In genomic region chr10:128802956-128803355, GRCm38 (mm10) we compare ENCODE assay signal across 9 mouse cellular contexts. TPM values are rescaled to one million over a fixed set of nuclear protein-coding genes. Genes with fewer than 3 reads are reported as not detected.
A peak's percentile ranks its signal among the peaks of the same experiment; 100 is the strongest.
DNase-seq lines count a peak whose midpoint lies in the region; ATAC-seq and TF ChIP-seq lines count a peak whose summit lies in the region.
"Had no signal": no experiment of that assay in that cellular context is flagged by ENCODE, and none has a peak within 500 bp of the region (broad histone marks: within the 10 kb centered on the region; RNA-seq: fewer than 3 reads in every experiment).

No protein-coding gene starts in this region.

- ATAC-seq in liver, postnatal 0 days, result no peak
- ATAC-seq: activated CD4-positive, CD25-positive, alpha-beta regulatory T cell, adult 4 months had no signal

- TF ChIP-seq EP300 in heart, adult 2 months (IDR thresholded peaks at IDR 0.05; ENCODE audit: insufficient read depth, low read depth, low read length), result no peak
- TF ChIP-seq EP300 in liver, postnatal 0 days (IDR thresholded peaks at IDR 0.05; ENCODE audit: low read depth), result no peak

- H3K9ac ChIP-seq in heart, adult 2 months (ENCODE audit: low read depth, low read length), result no peak overlapping the region
- H3K9ac ChIP-seq in liver, postnatal 0 days (replicated peaks), result 0 out of 2 replicates have a peak overlapping the region, but pooled peaks have one; percentile 3

- TF ChIP-seq CTCF in heart, adult 2 months (IDR thresholded peaks at IDR 0.05), result no peak
- TF ChIP-seq CTCF in C2C12 (IDR thresholded peaks at IDR 0.05; ENCODE audit: control insufficient read depth, insufficient read depth, insufficient read length), result no peak
- no peak for TF ChIP-seq CTCF in liver, postnatal 0 days (IDR thresholded peaks at IDR 0.05; ENCODE audit: low read depth)

- H3K36me3 ChIP-seq in heart, adult 2 months (ENCODE audit: control insufficient read depth, insufficient read depth, low read length), result peaks cover 15% of the 10 kb centered on the region
- H3K36me3 ChIP-seq in C2C12 (ENCODE audit: control insufficient read depth, insufficient read depth), result peaks cover 35% of the 10 kb centered on the region
- peaks cover 49% of the 10 kb centered on the region for H3K36me3 ChIP-seq in hindbrain, embryonic 10.5 days
- H3K36me3 ChIP-seq in liver, postnatal 0 days (replicated peaks; ENCODE audit: insufficient read depth, low read length), result 0 out of 2 replicates have a peak, but pooled peaks cover 9% of the 10 kb centered on the region

- peak overlapping the region; percentile 91 for H3K27ac ChIP-seq in heart, adult 2 months
- peak overlapping the region; percentile 62; the same call in 1 of the 2 replicates for H3K27ac ChIP-seq in hindbrain, embryonic 10.5 days
- no peak overlapping the region; the same call in 1 of the 2 replicates for H3K27ac ChIP-seq in liver, postnatal 0 days (ENCODE audit: low read depth)

- H3K79me3 ChIP-seq in C2C12 (ENCODE audit: low read depth), result peaks cover 26% of the 10 kb centered on the region

- H3K9me3 ChIP-seq in hindbrain, embryonic 10.5 days, result no peaks in the 10 kb centered on the region
- no peaks in the 10 kb centered on the region for H3K9me3 ChIP-seq in liver, postnatal 0 days (ENCODE audit: low read length)

- H3K27me3 ChIP-seq in heart, adult 2 months (ENCODE audit: control insufficient read depth, insufficient read depth, low read length), result no peaks in the 10 kb centered on the region
- no peaks in the 10 kb centered on the region for H3K27me3 ChIP-seq in C2C12 (ENCODE audit: control insufficient read depth, insufficient read depth, insufficient read length)
- H3K27me3 ChIP-seq in hindbrain, embryonic 10.5 days (ENCODE audit: insufficient read depth, poor library complexity, severe bottlenecking), result no peaks in the 10 kb centered on the region
- H3K27me3 ChIP-seq in liver, postnatal 0 days (ENCODE audit: insufficient read depth, low read length), result no peaks in the 10 kb centered on the region

- DNase-seq in heart, adult 2 months, result no peak
- no peak for DNase-seq in heart, postnatal 25 days (ENCODE audit: low spot score)
- DNase-seq in hindbrain, embryonic 10.5 days (ENCODE audit: low spot score), result no peak
- DNase-seq in liver, postnatal 0 days, result no peak
- no peak for DNase-seq in B cell, adult 2 months
- DNase-seq in kidney, postnatal 36 days, result no peak
- no peak for DNase-seq in urinary bladder, adult 18-20 months (ENCODE audit: low spot score in 2 of 2)

- no peak for TF ChIP-seq POLR2A in heart, adult 2 months (IDR thresholded peaks at IDR 0.05; ENCODE audit: insufficient read depth, low read depth, low read length)

- WGBS in heart, adult 2 months, result 55% methylated on average over 4 of the region's 4 CpGs
- 65% methylated on average over 4 of the region's 4 CpGs for WGBS in hindbrain, embryonic 10.5 days
- WGBS in liver, postnatal 0 days (ENCODE audit: insufficient replicate concordance), result 64% methylated on average over 4 of the region's 4 CpGs

- H3K4me3 ChIP-seq in heart, adult 2 months, result peak overlapping the region; percentile 82
- H3K4me3 ChIP-seq in C2C12 (ENCODE audit: insufficient read depth, poor library complexity, severe bottlenecking), result peak overlapping the region; percentile 86
- H3K4me3 ChIP-seq in hindbrain, embryonic 10.5 days, result peak overlapping the region; percentile 86
- H3K4me3 ChIP-seq in liver, postnatal 0 days (ENCODE audit: low read depth, low read length), result 0 out of 2 replicates have a peak overlapping the region, but pooled peaks have one; percentile 95

- H3K79me2 ChIP-seq in heart, adult 2 months (replicated peaks; ENCODE audit: control insufficient read depth, insufficient read depth, low read length), result no peaks in the 10 kb centered on the region
- H3K79me2 ChIP-seq in C2C12 (ENCODE audit: control insufficient read depth, insufficient read depth), result peaks cover 44% of the 10 kb centered on the region

- peak overlapping the region; percentile 100 for H3K4me2 ChIP-seq in liver, postnatal 0 days (ENCODE audit: low read depth, low read length)

- intact Hi-C loops in heart, adult 2 months (cut with DNase I), result loop anchor here (2.0 to 10.0 kb wide), 2 partner anchors 22 to 258 kb away; partner anchors contain the start of genes Rpl41 and Zc3h10
- intact Hi-C loops in heart, postnatal 25 days (cut with DNase I), result loop anchor here (2.0 kb wide), 1 partner anchor 22 kb away; no protein-coding TSS in a partner anchor

- H3K4me1 ChIP-seq in heart, adult 2 months (ENCODE audit: control insufficient read depth, insufficient read depth, low read length), result peaks cover 11% of the 10 kb centered on the region
- peaks cover 46% of the 10 kb centered on the region for H3K4me1 ChIP-seq in hindbrain, embryonic 10.5 days (replicated peaks)
- H3K4me1 ChIP-seq in liver, postnatal 0 days (ENCODE audit: insufficient read depth), result peaks cover 27% of the 10 kb centered on the region

- H3ac ChIP-seq in C2C12 (ENCODE audit: control insufficient read depth, insufficient read length, low read depth), result peak overlapping the region; percentile 8

TF ChIP-seq in C2C12, 6 proteins besides CTCF, POLR2A, EP300 and RAD21:
- TF ChIP-seq FOSL1 (IDR thresholded peaks at IDR 0.05; ENCODE audit: insufficient read depth, low read length, poor library complexity, severe bottlenecking), result no peak
- no peak for TF ChIP-seq MAX (IDR thresholded peaks at IDR 0.05)
- TF ChIP-seq MYOD1 (IDR thresholded peaks at IDR 0.05; ENCODE audit: control insufficient read depth, insufficient read length, low read depth), result no peak
- TF ChIP-seq MYOG (IDR thresholded peaks at IDR 0.05; ENCODE audit: control insufficient read depth, extremely low read depth, insufficient read length), result no peak
- no peak for TF ChIP-seq USF1 (IDR thresholded peaks at IDR 0.05; ENCODE audit: low read depth)
- no peak for TF ChIP-seq CEBPB (IDR thresholded peaks at IDR 0.05; ENCODE audit: low read depth)

RNA-seq across cellular contexts. Expression of gene Dnajc14, which starts 0.9 kb away (rescaled TPM):
- 10 to 100 TPM; 34.1 to 36.4 TPM for total RNA-seq in heart, adult 2 months (2021)
- polyA plus RNA-seq in heart, adult 2 months (2012; rRNA removed), result 8.4 and 11.3 TPM in 2 replicates
- total RNA-seq in heart, postnatal 25 days (2021), result 10 to 100 TPM; 31.8 to 38.2 TPM
- polyA plus RNA-seq in C2C12 (2012; fragmentation: generic; extraction: Trizol), result 31.2 TPM
- polyA plus RNA-seq in hindbrain, embryonic 10.5 days (2016; fragmentation: Nextera tagmentation; extraction: Ambion mirVana), result 50.4 and 56.0 TPM in 2 replicates
- polyA plus RNA-seq in liver, postnatal 0 days (2015; fragmentation: Nextera tagmentation; extraction: Ambion mirVana), result 12.9 and 15.0 TPM in 2 replicates

RNA-seq across cellular contexts. Expression of gene Tmem198b, which starts 1.2 kb away (rescaled TPM):
- total RNA-seq in heart, adult 2 months (2021), result 1 to 10 TPM; 4.7 to 5.4 TPM
- 11.2 and 11.9 TPM in 2 replicates for polyA plus RNA-seq in heart, adult 2 months (2012; rRNA removed)
- 1 to 10 TPM; 5.8 to 6.4 TPM for total RNA-seq in heart, postnatal 25 days (2021)
- polyA plus RNA-seq in C2C12 (2012; fragmentation: generic; extraction: Trizol), result 15.1 TPM
- polyA plus RNA-seq in hindbrain, embryonic 10.5 days (2016; fragmentation: Nextera tagmentation; extraction: Ambion mirVana), result 19.1 and 23.3 TPM in 2 replicates
- polyA plus RNA-seq in liver, postnatal 0 days (2015; fragmentation: Nextera tagmentation; extraction: Ambion mirVana), result 2.3 and 2.5 TPM in 2 replicates

RNA-seq across cellular contexts. Expression of gene Mmp19, which starts 12.2 kb away (rescaled TPM):
- 1 to 10 TPM; 2.8 to 4.4 TPM for total RNA-seq in heart, adult 2 months (2021)
- 3.1 and 4.4 TPM in 2 replicates for polyA plus RNA-seq in heart, adult 2 months (2012; rRNA removed)
- 1 to 10 TPM; 3.1 to 3.2 TPM for total RNA-seq in heart, postnatal 25 days (2021)
- polyA plus RNA-seq in C2C12 (2012; fragmentation: generic; extraction: Trizol), result 1.7 TPM
- 0.36 and 0.39 TPM in 2 replicates for polyA plus RNA-seq in hindbrain, embryonic 10.5 days (2016; fragmentation: Nextera tagmentation; extraction: Ambion mirVana)
- polyA plus RNA-seq in liver, postnatal 0 days (2015; fragmentation: Nextera tagmentation; extraction: Ambion mirVana), result 11.3 and 13.5 TPM in 2 replicates
- polyA plus RNA-seq: activated CD4-positive, CD25-positive, alpha-beta regulatory T cell, adult 4 months had no signal

RNA-seq across cellular contexts. Expression of gene Sarnp, which starts 14.2 kb away (rescaled TPM):
- total RNA-seq in heart, adult 2 months (2021), result 10 to 100 TPM; 37.2 to 43.4 TPM
- 14.3 and 25.5 TPM in 2 replicates for polyA plus RNA-seq in heart, adult 2 months (2012; rRNA removed)
- total RNA-seq in heart, postnatal 25 days (2021), result 10 to 100 TPM; 38.7 to 44.0 TPM
- 56.6 TPM for polyA plus RNA-seq in C2C12 (2012; fragmentation: generic; extraction: Trizol)
- 251 and 263 TPM in 2 replicates for polyA plus RNA-seq in hindbrain, embryonic 10.5 days (2016; fragmentation: Nextera tagmentation; extraction: Ambion mirVana)
- 72.0 and 75.4 TPM in 2 replicates for polyA plus RNA-seq in liver, postnatal 0 days (2015; fragmentation: Nextera tagmentation; extraction: Ambion mirVana)

RNA-seq across cellular contexts. Expression of gene Ormdl2, which starts 18.5 kb away (rescaled TPM):
- 1 to 10 TPM; 7.8 to 8.1 TPM for total RNA-seq in heart, adult 2 months (2021)
- polyA plus RNA-seq in heart, adult 2 months (2012; rRNA removed), result 15.3 and 23.3 TPM in 2 replicates
- 1 to 10 TPM; 7.6 to 9.2 TPM for total RNA-seq in heart, postnatal 25 days (2021)
- polyA plus RNA-seq in C2C12 (2012; fragmentation: generic; extraction: Trizol), result 41.1 TPM
- polyA plus RNA-seq in hindbrain, embryonic 10.5 days (2016; fragmentation: Nextera tagmentation; extraction: Ambion mirVana), result 74.1 and 97.0 TPM in 2 replicates
- 75.8 and 80.6 TPM in 2 replicates for polyA plus RNA-seq in liver, postnatal 0 days (2015; fragmentation: Nextera tagmentation; extraction: Ambion mirVana)
